Mouse (Mus musculus) kidney, postnatal 36 days (tissue): ENCODE data around the gene Pla1a.
A peak's percentile ranks its signal among the peaks of the same experiment; 100 is the strongest.
"Not testable (repeated sequence)": the region's sequence is repeated elsewhere in the genome, so short reads cannot be mapped to it uniquely, and the experiment has no call there.

Source experiments
- DNase-seq, 2 experiments: peaks; one replicate each; pipeline ENCODE4 v3.0.0; 2021 to 2022; ENCODE audit warnings: mixed read lengths in 2 of 2

Gene Pla1a

GRCm38 (mm10) chr16:38456812-38457567 lies 24.0 kb upstream of the Pla1a start:
- DNase-seq: no peak

GRCm38 (mm10) chr16:38455511-38456418 lies 22.8 kb upstream of the Pla1a start, which contains the start of gene Cd80:
Gene Cd80 (plus strand): TSS chr16:38455561.
- DNase-seq: no peak

GRCm38 (mm10) chr16:38454533-38455254 lies 21.7 kb upstream of the Pla1a start:
- DNase-seq: no peak

GRCm38 (mm10) chr16:38453952-38454351 lies 21.0 kb upstream of the Pla1a start:
- DNase-seq: no peak

GRCm38 (mm10) chr16:38453203-38453553 lies 20.2 kb upstream of the Pla1a start:
- DNase-seq: no peak

- DNase-seq: peak; percentile 97 to 98
Measured at GRCm38 (mm10) chr16:38452442-38453202, 19.7 kb upstream of the Pla1a start, which contains the start of gene Adprh. Gene Adprh (minus strand): TSS chr16:38452703.

GRCm38 (mm10) chr16:38451421-38452205 lies 18.7 kb upstream of the Pla1a start:
- DNase-seq: no peak

GRCm38 (mm10) chr16:38450707-38451106 lies 17.8 kb upstream of the Pla1a start:
- no peak for DNase-seq

- DNase-seq: no peak
Measured at GRCm38 (mm10) chr16:38448458-38448857, 15.5 kb upstream of the Pla1a start.

DNA sequence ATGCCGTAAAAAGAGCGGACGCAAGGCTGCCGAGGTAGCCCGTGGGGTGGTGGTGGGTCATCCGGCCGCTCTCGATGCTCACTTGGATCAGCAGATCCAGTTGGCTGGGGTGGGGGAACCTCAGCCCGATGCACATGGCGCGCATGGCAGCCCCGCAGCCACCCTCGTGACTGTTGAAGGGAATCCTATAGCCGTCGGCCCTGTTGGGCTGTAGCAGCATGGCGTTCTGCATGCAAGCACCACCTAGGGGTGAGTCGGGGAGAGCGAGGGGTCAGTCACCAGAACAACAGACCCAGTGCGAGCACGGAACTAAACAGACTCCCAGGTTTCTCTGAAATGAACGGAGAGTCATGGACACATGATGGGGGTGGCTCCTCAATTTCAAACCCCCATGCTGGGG lies 14.4 kb upstream of the Pla1a start:
- no peak for DNase-seq

DNA sequence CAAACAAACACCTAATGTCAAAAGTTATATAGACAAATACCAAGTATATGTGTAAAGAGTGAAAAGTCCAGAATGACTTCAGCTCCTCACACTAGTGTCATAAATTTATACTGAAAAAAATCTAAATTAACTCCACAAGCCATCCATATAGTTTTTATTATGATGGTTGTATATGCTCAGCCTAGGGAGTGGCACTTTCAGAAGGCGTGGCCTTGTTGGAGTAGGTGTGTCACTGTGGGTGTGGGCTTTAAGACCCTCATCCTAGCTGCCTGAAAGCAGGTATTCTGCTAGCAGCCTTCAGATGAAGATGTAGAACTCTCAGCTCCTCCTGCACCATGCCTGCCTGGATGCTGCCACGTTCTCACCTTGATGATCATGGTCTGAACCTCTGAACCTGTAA lies 13.2 kb upstream of the Pla1a start:
- DNase-seq: not testable (repeated sequence)

- no peak for DNase-seq
Measured at GRCm38 (mm10) chr16:38445576-38445975, 12.6 kb upstream of the Pla1a start.

- no peak for DNase-seq
Measured at GRCm38 (mm10) chr16:38445046-38445445, 12.1 kb upstream of the Pla1a start.

DNA sequence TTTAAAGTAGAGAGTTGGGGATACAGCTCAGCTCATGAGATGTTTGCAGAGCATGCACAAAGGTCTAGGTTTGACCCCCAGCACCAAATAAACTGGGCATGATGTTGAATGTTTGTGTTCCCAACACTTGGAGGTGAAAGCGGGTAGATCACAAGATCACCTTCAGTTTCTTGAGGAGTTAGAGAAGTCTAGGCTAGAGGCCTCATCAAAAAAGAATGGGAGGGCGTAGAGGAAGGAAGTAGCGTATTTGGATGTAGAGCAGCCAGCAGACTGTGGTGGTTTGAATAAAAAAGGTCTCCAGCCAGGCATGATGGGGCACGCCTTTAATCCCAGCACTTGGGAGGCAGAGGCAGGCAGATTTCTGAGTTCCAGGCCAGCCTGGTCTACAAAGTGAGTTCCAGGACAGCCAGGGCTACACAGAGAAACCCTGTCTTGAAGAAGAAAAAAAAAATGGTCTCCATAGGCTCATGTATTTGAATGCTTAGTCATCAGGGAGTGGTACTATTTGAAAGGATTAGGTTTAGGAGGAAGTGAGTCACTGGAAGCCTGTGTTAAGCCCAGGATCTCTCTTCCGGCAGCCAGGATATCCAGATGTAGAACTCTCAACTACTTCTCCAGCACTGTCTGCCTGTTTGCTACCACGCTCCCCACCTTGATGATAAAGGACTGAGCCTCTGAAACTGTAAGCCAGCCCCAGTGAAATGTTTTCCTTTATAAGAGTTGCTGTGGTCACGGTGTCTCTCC lies 10.9 kb upstream of the Pla1a start:
- DNase-seq: no peak

DNA sequence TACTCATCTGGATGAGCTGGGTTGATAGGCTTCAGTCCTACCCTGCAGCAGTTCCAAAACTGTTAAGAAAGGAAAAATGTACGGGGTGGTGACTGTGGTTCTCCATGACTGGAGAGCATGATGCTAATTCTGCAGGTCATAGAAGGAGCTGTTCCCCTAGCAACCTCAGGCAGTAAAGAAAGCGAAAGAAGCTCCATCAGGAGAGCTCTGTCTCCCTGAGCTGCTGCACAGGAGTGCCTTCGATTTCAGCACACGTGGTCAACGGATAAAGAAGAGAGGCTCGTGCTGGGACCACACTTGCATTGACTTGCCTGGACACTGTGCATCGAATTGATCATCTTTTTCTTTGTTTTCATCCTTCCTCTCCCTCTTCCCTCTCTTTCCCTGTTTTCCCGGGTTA lies 9.3 kb upstream of the Pla1a start:
- DNase-seq: no peak

DNA sequence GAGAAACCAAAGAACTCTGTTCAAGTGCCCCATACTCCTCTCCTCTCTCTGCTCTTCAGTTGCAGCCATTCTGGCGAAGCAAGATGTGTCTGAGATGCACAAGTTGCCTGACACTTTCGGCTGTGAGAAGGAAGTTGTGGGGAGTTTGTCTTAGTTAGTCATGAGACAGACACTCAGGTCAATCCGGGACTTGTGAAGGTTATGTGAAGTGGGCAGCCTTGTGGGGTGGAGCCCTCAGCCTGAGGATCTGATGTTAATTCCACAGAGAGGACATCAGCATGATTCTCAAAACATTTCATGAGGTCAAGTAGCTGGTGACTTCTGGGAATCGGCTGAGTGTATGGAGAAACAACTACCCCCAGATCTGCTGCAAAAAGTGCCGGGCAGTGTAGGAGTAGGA lies 8.7 kb upstream of the Pla1a start:
- DNase-seq: no peak

GRCm38 (mm10) chr16:38440403-38440802 lies 7.5 kb upstream of the Pla1a start:
- DNase-seq: no peak

- no peak for DNase-seq
Measured at GRCm38 (mm10) chr16:38439190-38439589, 6.2 kb upstream of the Pla1a start.

DNA sequence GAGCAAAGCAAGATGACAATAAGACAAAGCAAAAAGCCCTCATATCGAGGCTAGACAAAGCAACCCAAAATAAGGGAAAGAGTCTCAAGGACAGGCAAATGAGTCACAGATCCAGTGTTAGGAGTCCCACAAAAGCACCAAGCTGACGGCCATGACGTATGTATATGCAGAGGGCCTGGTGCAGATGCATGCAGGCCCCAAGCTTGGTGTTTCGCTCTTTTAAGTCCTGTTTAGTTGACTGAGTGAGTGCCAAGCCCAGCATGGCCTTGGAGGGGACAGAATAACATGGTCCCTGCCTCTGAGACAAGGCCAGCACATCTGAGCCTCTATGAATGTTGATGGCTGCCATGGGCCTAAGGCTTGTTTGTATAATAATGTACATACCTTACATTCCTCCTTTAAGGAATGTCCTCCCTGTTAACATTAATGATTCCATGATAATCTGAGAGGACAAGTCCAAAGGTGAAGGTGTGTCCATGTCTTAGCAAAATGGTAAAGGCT lies 1.4 kb upstream of the Pla1a start:
- DNase-seq: no peak

- DNase-seq: no peak
Measured at GRCm38 (mm10) chr16:38433514-38433913, 569 bp upstream of the Pla1a start.
